ENCODE assay signal across 11 mouse cellular contexts in the genomic region with DNA sequence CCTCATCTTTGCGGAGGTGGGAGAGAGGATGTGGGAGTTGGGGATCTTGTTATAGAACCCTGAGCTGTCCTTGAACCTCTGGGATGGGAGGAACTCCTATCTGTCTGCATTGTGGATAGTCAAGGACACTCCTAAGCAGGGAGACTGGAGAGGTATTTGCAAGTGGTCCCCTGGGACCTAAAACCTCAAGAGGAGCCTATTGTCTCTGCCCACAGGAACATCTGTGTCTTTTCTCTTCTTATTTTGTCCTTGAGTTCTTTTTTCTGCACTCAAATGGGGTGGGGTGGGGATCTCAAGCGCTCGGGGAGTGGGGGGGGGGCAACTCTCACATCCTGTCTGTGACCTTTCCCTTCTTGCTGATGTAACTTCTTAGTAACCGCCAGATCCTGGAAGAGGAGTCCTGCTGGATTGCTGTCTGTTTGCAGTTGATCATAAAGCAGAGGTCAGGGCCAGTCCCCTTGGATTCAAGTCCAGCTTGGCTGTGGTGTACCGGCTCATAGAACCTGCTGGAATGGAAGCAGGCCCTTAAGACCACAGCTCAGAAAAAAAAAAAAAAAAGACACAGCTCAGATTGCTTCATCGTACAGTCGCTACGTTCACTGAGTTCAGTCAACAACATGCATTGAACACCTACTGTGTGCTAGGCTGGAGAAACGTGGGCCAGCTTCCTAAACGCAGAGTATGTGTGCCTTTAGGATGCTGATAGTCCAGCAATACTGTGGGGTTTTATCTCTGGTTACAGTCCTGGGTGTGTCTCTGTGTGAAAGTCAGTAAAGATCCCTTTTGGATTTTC. TPM values are rescaled to one million over a fixed set of nuclear protein-coding genes. Genes with fewer than 3 reads are reported as not detected.
DNase-seq lines count a peak whose midpoint lies in the region; ATAC-seq and TF ChIP-seq lines count a peak whose summit lies in the region.
"Had no signal": no experiment of that assay in that cellular context is flagged by ENCODE, and none has a peak within 500 bp of the region (broad histone marks: within the 10 kb centered on the region; RNA-seq: fewer than 3 reads in every experiment).

No protein-coding gene starts in this region.

- intact Hi-C loops in heart, adult 2 months (cut with DNase I): no loop called here

- peaks cover 5% of the 10 kb centered on the region for H3K4me1 ChIP-seq in heart, adult 2 months (ENCODE audit: control insufficient read depth, insufficient read depth, low read length)
- peaks cover 5% of the 10 kb centered on the region; the same call in 1 of the 2 replicates for H3K4me1 ChIP-seq in heart, postnatal 0 days (ENCODE audit: control insufficient read depth, insufficient read depth)

- no peak for TF ChIP-seq CTCF in heart, adult 2 months (IDR thresholded peaks at IDR 0.05)
- TF ChIP-seq CTCF in heart, postnatal 0 days (IDR thresholded peaks at IDR 0.05; ENCODE audit: low read depth): no peak

- no peaks in the 10 kb centered on the region for H3K9me3 ChIP-seq in heart, postnatal 0 days (replicated peaks; ENCODE audit: control insufficient read depth, low read length)
- H3K9me3 ChIP-seq: embryonic facial prominence, embryonic 12.5 days; neural tube, embryonic 13.5 days had no signal

- no peak overlapping the region for H3K9ac ChIP-seq in heart, adult 2 months (ENCODE audit: low read depth, low read length)
- no peak overlapping the region for H3K9ac ChIP-seq in heart, postnatal 0 days (replicated peaks; ENCODE audit: low read depth, low read length)
- H3K9ac ChIP-seq: embryonic facial prominence, embryonic 12.5 days; neural tube, embryonic 13.5 days had no signal

- DNase-seq in heart, adult 2 months: peak in 1 of 2 experiments; percentile 44
- DNase-seq in heart, postnatal 4 days: no peak
- peak; percentile 53 to 57 for DNase-seq in spleen, postnatal 36 days (ENCODE audit: low spot score in 2 of 2)
- DNase-seq in spleen, postnatal 10 days (ENCODE audit: low spot score in 2 of 2): no peak
- no peak for DNase-seq in heart, postnatal 0 days (ENCODE audit: low spot score)
- DNase-seq in testis, postnatal 14 days (ENCODE audit: low spot score): peak; percentile 78
- DNase-seq in thymus, postnatal 0 days (ENCODE audit: low spot score): no peak
- no peak for DNase-seq in ovary, postnatal 14 days (ENCODE audit: low spot score)

- peak overlapping the region; percentile 59 for H3K4me2 ChIP-seq in heart, postnatal 0 days (ENCODE audit: low read depth, low read length)

- no peaks in the 10 kb centered on the region for H3K36me3 ChIP-seq in heart, adult 2 months (ENCODE audit: control insufficient read depth, insufficient read depth, low read length)
- no peaks in the 10 kb centered on the region for H3K36me3 ChIP-seq in heart, postnatal 0 days (replicated peaks; ENCODE audit: control insufficient read depth, insufficient read depth, low read length)
- H3K36me3 ChIP-seq: embryonic facial prominence, embryonic 12.5 days; neural tube, embryonic 13.5 days had no signal

- no peak for ATAC-seq in heart, postnatal 0 days (ENCODE audit: insufficient read depth, low read depth)
- ATAC-seq: Patski had no signal

- WGBS in heart, adult 2 months: 31% methylated on average over 10 of the region's 10 CpGs
- 42% methylated on average over 10 of the region's 10 CpGs for WGBS in heart, postnatal 0 days

- TF ChIP-seq POLR2A in heart, adult 2 months (IDR thresholded peaks at IDR 0.05; ENCODE audit: insufficient read depth, low read depth, low read length): 0 out of 2 replicates have a peak, but pooled peaks have one; percentile 0

- no peaks in the 10 kb centered on the region for H3K79me2 ChIP-seq in heart, adult 2 months (replicated peaks; ENCODE audit: control insufficient read depth, insufficient read depth, low read length)

- H3K4me3 ChIP-seq in heart, adult 2 months: no peak overlapping the region
- peak overlapping the region; percentile 70 for H3K4me3 ChIP-seq in heart, postnatal 0 days (ENCODE audit: low read depth, low read length)
- H3K4me3 ChIP-seq: embryonic facial prominence, embryonic 12.5 days; neural tube, embryonic 13.5 days had no signal

- no peaks in the 10 kb centered on the region for H3K27me3 ChIP-seq in heart, adult 2 months (ENCODE audit: control insufficient read depth, insufficient read depth, low read length)
- no peaks in the 10 kb centered on the region for H3K27me3 ChIP-seq in heart, postnatal 0 days (ENCODE audit: control insufficient read depth, insufficient read depth, low read length)
- H3K27me3 ChIP-seq: Patski had no signal

- peak overlapping the region; percentile 40; the same call in 1 of the 2 replicates for H3K27ac ChIP-seq in heart, adult 2 months
- 0 out of 2 replicates have a peak overlapping the region, but pooled peaks have one; percentile 16 for H3K27ac ChIP-seq in heart, postnatal 0 days (ENCODE audit: low read depth)
- H3K27ac ChIP-seq: embryonic facial prominence, embryonic 12.5 days; neural tube, embryonic 13.5 days had no signal

- TF ChIP-seq EP300 in heart, adult 2 months (IDR thresholded peaks at IDR 0.05; ENCODE audit: insufficient read depth, low read depth, low read length): no peak
- no peak for TF ChIP-seq EP300 in heart, postnatal 0 days (IDR thresholded peaks at IDR 0.05; ENCODE audit: low read depth)

RNA-seq across cellular contexts. Expression of gene Mmp11, which starts 1.8 kb away (rescaled TPM):
- total RNA-seq in heart, adult 2 months (2021): 1 to 10 TPM; 4.7 to 5.4 TPM
- polyA plus RNA-seq in heart, adult 2 months (2012; rRNA removed): 15.6 and 15.7 TPM in 2 replicates
- total RNA-seq in heart, postnatal 4 days (2021): 10 to 100 TPM in 1 of 2 experiments, 1 to 10 TPM in 1; 10.0 to 12.7 TPM
- 13.7 and 29.4 TPM in 2 replicates for total RNA-seq in heart, postnatal 0 days (2014; rRNA removed; ENCODE audit: low replicate concordance)
- polyA plus RNA-seq in heart, postnatal 0 days (2015; fragmentation: Nextera tagmentation; extraction: Ambion mirVana): 12.6 and 15.4 TPM in 2 replicates
- 7.9 and 8.6 TPM in 2 replicates for polyA plus RNA-seq in thymus, postnatal 0 days (2015; fragmentation: Nextera tagmentation; extraction: Ambion mirVana)

RNA-seq across cellular contexts. Expression of gene Gm867, which starts 2.4 kb away (rescaled TPM):
- not detected for total RNA-seq in heart, adult 2 months (2021)
- 0.76 TPM in 1 of 2 replicates, not detected in the other for polyA plus RNA-seq in heart, adult 2 months (2012; rRNA removed)
- total RNA-seq in heart, postnatal 4 days (2021): not detected
- not detected in 2 replicates for total RNA-seq in heart, postnatal 0 days (2014; rRNA removed; ENCODE audit: low replicate concordance)
- 0.31 and 0.32 TPM in 2 replicates for polyA plus RNA-seq in heart, postnatal 0 days (2015; fragmentation: Nextera tagmentation; extraction: Ambion mirVana)
- 0.39 and 0.46 TPM in 2 replicates for polyA plus RNA-seq in thymus, postnatal 0 days (2015; fragmentation: Nextera tagmentation; extraction: Ambion mirVana)

RNA-seq across cellular contexts. Expression of gene Vpreb3, which starts 4.8 kb away (rescaled TPM):
- total RNA-seq in heart, adult 2 months (2021): not detected
- 1.1 and 5.9 TPM in 2 replicates for polyA plus RNA-seq in heart, adult 2 months (2012; rRNA removed)
- not detected for total RNA-seq in heart, postnatal 4 days (2021)
- total RNA-seq in heart, postnatal 0 days (2014; rRNA removed; ENCODE audit: low replicate concordance): 1.3 TPM in 1 of 2 replicates, not detected in the other
- polyA plus RNA-seq in heart, postnatal 0 days (2015; fragmentation: Nextera tagmentation; extraction: Ambion mirVana): 0.22 and 0.73 TPM in 2 replicates
- 1.9 and 2.0 TPM in 2 replicates for polyA plus RNA-seq in thymus, postnatal 0 days (2015; fragmentation: Nextera tagmentation; extraction: Ambion mirVana)
- polyA plus RNA-seq: Patski had no signal

RNA-seq across cellular contexts. Expression of gene Chchd10, which starts 5.1 kb away (rescaled TPM):
- total RNA-seq in heart, adult 2 months (2021): 1,000 to 10,000 TPM; 1,811 to 2,042 TPM
- 1,155 and 2,061 TPM in 2 replicates for polyA plus RNA-seq in heart, adult 2 months (2012; rRNA removed)
- total RNA-seq in heart, postnatal 4 days (2021): 100 to 1,000 TPM; 882 to 898 TPM
- 1,554 and 1,749 TPM in 2 replicates for total RNA-seq in heart, postnatal 0 days (2014; rRNA removed; ENCODE audit: low replicate concordance)
- 1,293 and 1,345 TPM in 2 replicates for polyA plus RNA-seq in heart, postnatal 0 days (2015; fragmentation: Nextera tagmentation; extraction: Ambion mirVana)
- polyA plus RNA-seq in thymus, postnatal 0 days (2015; fragmentation: Nextera tagmentation; extraction: Ambion mirVana): 21.6 and 22.2 TPM in 2 replicates

RNA-seq across cellular contexts. Expression of gene Gm5134, which starts 16.3 kb away (rescaled TPM):
- not detected for total RNA-seq in heart, adult 2 months (2021)
- polyA plus RNA-seq in heart, adult 2 months (2012; rRNA removed): not detected in 2 replicates
- total RNA-seq in heart, postnatal 4 days (2021): not detected
- total RNA-seq in heart, postnatal 0 days (2014; rRNA removed; ENCODE audit: low replicate concordance): 4.9 TPM in 1 of 2 replicates, not detected in the other
- polyA plus RNA-seq in heart, postnatal 0 days (2015; fragmentation: Nextera tagmentation; extraction: Ambion mirVana): not detected in 2 replicates
- polyA plus RNA-seq in thymus, postnatal 0 days (2015; fragmentation: Nextera tagmentation; extraction: Ambion mirVana): 0.94 and 1.3 TPM in 2 replicates
- polyA plus RNA-seq: embryonic facial prominence, embryonic 12.5 days; neural tube, embryonic 13.5 days; Patski had no signal

Comparison
In these comparisons a context has a peak if more than half of its experiments do, and no peak if none do; other contexts are left out.
1. DNase-seq: peak in spleen, postnatal 36 days (2 of 2) and testis, postnatal 14 days (single experiment); none in heart, postnatal 4 days (single experiment), spleen, postnatal 10 days (0 of 2), heart, postnatal 0 days (single experiment), thymus, postnatal 0 days (single experiment) and ovary, postnatal 14 days (single experiment).